Mouse (Mus musculus) heart, embryonic 12.5 days (tissue): ENCODE results near the gene Sgtb. TPM values are rescaled to one million over a fixed set of nuclear protein-coding genes. Genes with fewer than 3 reads are reported as not detected.
A peak's percentile ranks its signal among the peaks of the same experiment; 100 is the strongest.

Experiments
- ATAC-seq: fragments of 200-750 bp; cut with Nextera tagmentation; 2 replicates; pipeline ENCODE4 v1.8.0; 2017; ENCODE audit warnings: moderate TSS enrichment, moderate library complexity; ENCODE audit not compliant: insufficient number of reproducible peaks, low FRiP score
- H3K27ac ChIP-seq: fragments of 300-500 bp; sonication (generic); 2 replicates; pipeline ENCODE4 v1.5.1; 2016; ENCODE audit warnings: mild to moderate bottlenecking, moderate library complexity; ENCODE audit not compliant: poor library complexity, severe bottlenecking
- H3K27me3 ChIP-seq: fragments of 300-500 bp; sonication (generic); replicated peaks from 2 replicates; pipeline ENCODE4 v1.6.1; 2016; ENCODE audit warnings: mild to moderate bottlenecking, moderate library complexity
- H3K36me3 ChIP-seq: fragments of 300-500 bp; sonication (generic); 2 replicates; pipeline ENCODE4 v1.6.1; 2016; ENCODE audit warnings: mild to moderate bottlenecking, moderate library complexity
- H3K4me1 ChIP-seq: fragments of 300-500 bp; sonication (generic); replicated peaks from 2 replicates; pipeline ENCODE4 v1.6.1; 2016; ENCODE audit warnings: mild to moderate bottlenecking
- H3K4me2 ChIP-seq: fragments of 300-500 bp; sonication (generic); 2 replicates; pipeline ENCODE4 v1.6.1; 2016; ENCODE audit warnings: mild to moderate bottlenecking, moderate library complexity
- H3K4me3 ChIP-seq: fragments of 300-500 bp; sonication (generic); 2 replicates; pipeline ENCODE4 v1.5.1; 2016; ENCODE audit warnings: mild to moderate bottlenecking
- H3K9ac ChIP-seq: fragments of 300-500 bp; sonication (generic); 2 replicates; pipeline ENCODE4 v1.6.1; 2016; ENCODE audit warnings: mild to moderate bottlenecking, moderate library complexity
- H3K9me3 ChIP-seq: fragments of 300-500 bp; sonication (generic); replicated peaks from 2 replicates; pipeline ENCODE4 v1.6.1; 2016; ENCODE audit warnings: mild to moderate bottlenecking, moderate library complexity
- WGBS: fragments of 180-500 bp; shearing (Covaris S2); methylation state at CpG from one replicate; pipeline ENCODE4 v1.1.7; 2016; 5-methylcytosine and 5-hydroxymethylcytosine counted together
- polyA plus RNA-seq: library from polyadenylated mRNA; unstranded; fragments of >200 nt; fragmentation: Nextera tagmentation; extraction: Ambion mirVana; gene quantifications from 2 replicates; pipeline ENCODE4 v1.2.1, GENCODE M21; 2016

Sgtb gene
- polyA plus RNA-seq, 1 experiment from 2014 or later, result 2.5 TPM

DNA sequence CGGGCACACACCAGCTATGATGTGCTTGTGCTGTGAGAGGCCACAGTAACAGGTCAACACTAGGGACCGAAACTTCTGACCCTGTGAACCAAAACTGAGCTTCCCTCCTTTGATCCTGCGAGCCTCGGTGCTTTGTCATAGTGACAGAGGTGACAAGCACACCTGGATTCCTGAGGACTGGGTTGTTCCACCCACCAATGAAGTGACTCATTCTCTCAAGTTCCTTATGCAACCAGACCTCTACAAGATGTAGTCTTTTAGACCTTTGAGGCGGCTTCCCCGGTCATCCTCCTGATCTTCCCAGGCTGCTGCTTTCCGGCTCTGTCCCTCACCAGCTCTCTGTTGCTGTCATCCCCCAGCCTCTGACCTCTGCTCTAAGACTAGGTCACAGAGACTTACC lies 27.0 kb upstream of the Sgtb start:
- H3K36me3 ChIP-seq, result 0 out of 2 replicates have a peak, but pooled peaks cover 3% of the 10 kb centered on the region
- H3K9me3 ChIP-seq, result no peaks in the 10 kb centered on the region
- no peaks in the 10 kb centered on the region for H3K27me3 ChIP-seq
- H3K9ac ChIP-seq, result no peak overlapping the region
- no peak overlapping the region for H3K4me2 ChIP-seq
- no peak for ATAC-seq
- no peaks in the 10 kb centered on the region for H3K4me1 ChIP-seq
- no peak overlapping the region for H3K4me3 ChIP-seq
- WGBS, result 93% methylated on average over 7 of the region's 7 CpGs
- H3K27ac ChIP-seq, result no peak overlapping the region

DNA sequence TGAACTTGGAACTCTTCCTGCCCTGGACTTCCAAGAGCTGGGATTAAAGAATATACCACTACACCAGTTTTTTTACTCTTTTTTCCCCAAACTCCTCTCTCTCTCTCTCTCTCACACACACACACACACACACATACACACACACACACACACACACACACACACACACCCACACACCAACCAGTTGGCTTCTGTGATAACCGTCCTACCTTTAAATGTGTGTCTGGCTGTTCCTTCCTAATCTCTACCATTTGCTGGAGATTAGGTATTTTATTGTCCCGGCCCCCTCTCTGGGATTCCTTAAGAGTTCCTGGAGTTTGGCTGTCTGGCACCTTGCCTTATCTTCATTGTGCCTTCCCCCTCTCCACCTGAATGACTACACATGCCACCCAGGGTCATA lies 24.9 kb upstream of the Sgtb start:
- no peaks in the 10 kb centered on the region for H3K9me3 ChIP-seq
- H3K4me3 ChIP-seq, result no peak overlapping the region
- H3K36me3 ChIP-seq, result no peaks in the 10 kb centered on the region
- no peak overlapping the region for H3K9ac ChIP-seq
- ATAC-seq, result no peak
- H3K27me3 ChIP-seq, result no peaks in the 10 kb centered on the region
- WGBS, result 45% methylated on average over 2 of the region's 2 CpGs
- no peak overlapping the region for H3K4me2 ChIP-seq
- H3K4me1 ChIP-seq, result no peaks in the 10 kb centered on the region
- no peak overlapping the region for H3K27ac ChIP-seq

DNA sequence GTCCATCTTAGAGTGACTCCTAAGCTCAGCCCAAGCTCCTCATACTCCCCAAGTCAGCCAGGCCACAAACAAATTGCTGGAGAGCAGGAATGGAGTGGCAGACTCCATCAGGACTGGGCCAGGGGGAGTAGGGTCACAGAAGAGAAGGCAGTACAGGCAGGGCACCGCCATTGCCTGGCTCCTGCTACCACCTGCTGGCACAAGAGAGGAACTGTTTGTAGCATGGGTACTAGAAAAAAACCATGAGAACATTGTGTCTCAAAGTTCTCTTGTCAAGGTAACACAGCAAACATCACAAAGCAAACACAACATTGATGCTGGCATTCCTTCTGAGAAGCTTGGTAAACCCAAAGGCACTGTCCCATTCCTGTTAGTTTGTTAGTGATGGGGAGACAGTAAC lies 20.2 kb upstream of the Sgtb start:
- Histone ChIP-seq H3K9me3 (no peaks in the 10 kb centered on the region), H3K4me3 (no peak overlapping the region), H3K36me3 (no peaks in the 10 kb centered on the region), H3K4me1 (0 out of 2 replicates have a peak, but pooled peaks cover 2% of the 10 kb centered on the region), H3K4me2 (no peak overlapping the region), H3K27me3 (no peaks in the 10 kb centered on the region), H3K27ac (no peak overlapping the region), H3K9ac (no peak overlapping the region)
- 8% methylated on average over 1 of the region's 1 CpGs for WGBS
- no peak for ATAC-seq

DNA sequence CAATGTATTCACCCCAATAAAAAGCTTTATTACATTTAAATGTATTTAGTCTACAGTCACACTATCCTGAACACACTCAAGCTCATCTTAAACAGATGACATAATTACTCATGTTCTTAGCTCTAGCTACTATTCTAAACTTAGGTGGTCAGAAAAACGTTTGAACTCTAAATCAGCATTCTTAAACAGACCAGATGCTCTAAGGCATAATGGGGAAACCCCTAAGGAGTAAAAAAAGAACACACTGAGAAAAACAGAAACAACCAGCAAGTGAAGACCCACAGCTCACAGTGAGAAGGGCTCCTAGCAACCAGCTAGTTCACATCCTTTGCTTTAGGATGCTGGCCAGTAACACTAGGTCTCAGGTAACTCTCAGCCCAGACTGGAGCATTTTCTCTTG lies 17.8 kb upstream of the Sgtb start:
- Histone ChIP-seq H3K36me3 (no peaks in the 10 kb centered on the region), H3K9ac (no peak overlapping the region), H3K27me3 (no peaks in the 10 kb centered on the region), H3K9me3 (no peaks in the 10 kb centered on the region), H3K4me1 (peaks cover 24% of the 10 kb centered on the region), H3K4me3 (no peak overlapping the region), H3K27ac (no peak overlapping the region), H3K4me2 (no peak overlapping the region)
- ATAC-seq, result no peak
- WGBS, result 22% methylated on average over 1 of the region's 1 CpGs

DNA sequence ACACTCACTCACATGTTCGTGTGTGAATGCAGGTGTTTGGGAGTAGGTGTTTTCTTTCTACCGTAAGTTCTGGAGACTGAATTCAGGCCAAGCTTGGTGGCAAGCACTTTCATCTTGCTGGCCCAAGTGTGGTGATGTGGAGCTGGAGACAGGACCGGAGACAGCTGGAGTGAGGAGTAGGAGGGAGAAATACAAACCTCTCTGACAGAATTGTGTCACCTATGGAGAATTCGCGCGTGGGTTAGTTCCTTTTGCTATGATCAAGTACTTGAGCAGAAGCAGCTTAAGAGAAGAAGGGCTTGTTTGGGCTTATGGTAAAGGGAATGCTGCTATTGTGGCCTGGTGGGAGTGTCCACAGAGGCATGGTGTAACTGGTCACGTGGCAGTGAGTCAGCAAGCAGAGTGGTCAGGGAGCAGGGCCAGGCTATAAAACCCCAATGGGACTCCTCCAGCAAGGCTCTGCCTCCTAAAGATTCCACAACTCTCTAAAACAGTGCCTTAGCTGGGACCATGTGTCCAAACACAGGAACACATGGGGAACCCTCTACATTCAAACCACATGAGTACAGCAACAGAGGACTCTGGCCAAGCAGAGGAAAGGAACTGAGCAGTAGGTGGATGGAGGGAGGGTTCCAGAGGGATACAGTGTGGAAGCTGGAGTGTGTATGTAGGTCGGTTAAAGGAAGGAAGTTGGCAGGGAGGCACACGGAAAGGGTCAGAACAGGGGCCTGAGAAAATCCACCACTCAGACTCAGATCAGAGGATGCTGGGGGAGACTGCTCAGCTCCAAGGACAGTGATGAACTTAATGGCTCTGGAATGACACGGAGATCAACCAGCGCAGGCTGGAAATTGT lies 14.8 kb upstream of the Sgtb start:
- H3K27me3 ChIP-seq, result no peaks in the 10 kb centered on the region
- peak; percentile 90 for ATAC-seq
- no peak overlapping the region for H3K4me2 ChIP-seq
- peaks cover 35% of the 10 kb centered on the region for H3K4me1 ChIP-seq
- WGBS, result 74% methylated on average over 11 of the region's 11 CpGs
- H3K27ac ChIP-seq, result peak overlapping the region; percentile 8; the same call in 1 of the 2 replicates
- no peaks in the 10 kb centered on the region for H3K36me3 ChIP-seq
- no peak overlapping the region for H3K4me3 ChIP-seq
- H3K9me3 ChIP-seq, result no peaks in the 10 kb centered on the region
- no peak overlapping the region for H3K9ac ChIP-seq

DNA sequence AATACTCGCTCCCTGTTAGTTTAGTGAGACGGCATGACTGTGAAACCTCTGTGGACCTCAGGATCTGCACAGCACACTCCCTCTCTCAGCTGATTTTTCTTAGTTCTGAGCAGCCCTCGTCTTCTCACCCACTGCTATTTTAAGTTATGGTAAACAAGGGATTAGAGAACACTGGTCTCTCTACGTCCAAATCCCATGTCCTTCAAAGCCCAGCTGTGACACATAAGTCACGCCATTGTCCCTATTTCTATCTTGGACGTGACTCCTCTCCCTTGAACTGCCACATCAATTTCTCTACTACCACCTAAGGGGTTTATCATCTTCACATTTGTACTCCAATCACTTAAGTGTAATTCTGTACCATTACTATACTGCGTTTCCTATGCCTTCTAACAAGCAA lies 13.6 kb upstream of the Sgtb start:
- WGBS, result 56% methylated on average over 7 of the region's 7 CpGs
- Histone ChIP-seq H3K36me3 (no peaks in the 10 kb centered on the region), H3K27me3 (no peaks in the 10 kb centered on the region), H3K4me1 (peaks cover 35% of the 10 kb centered on the region), H3K27ac (no peak overlapping the region), H3K9me3 (no peaks in the 10 kb centered on the region), H3K9ac (no peak overlapping the region), H3K4me2 (no peak overlapping the region), H3K4me3 (no peak overlapping the region)
- no peak for ATAC-seq

DNA sequence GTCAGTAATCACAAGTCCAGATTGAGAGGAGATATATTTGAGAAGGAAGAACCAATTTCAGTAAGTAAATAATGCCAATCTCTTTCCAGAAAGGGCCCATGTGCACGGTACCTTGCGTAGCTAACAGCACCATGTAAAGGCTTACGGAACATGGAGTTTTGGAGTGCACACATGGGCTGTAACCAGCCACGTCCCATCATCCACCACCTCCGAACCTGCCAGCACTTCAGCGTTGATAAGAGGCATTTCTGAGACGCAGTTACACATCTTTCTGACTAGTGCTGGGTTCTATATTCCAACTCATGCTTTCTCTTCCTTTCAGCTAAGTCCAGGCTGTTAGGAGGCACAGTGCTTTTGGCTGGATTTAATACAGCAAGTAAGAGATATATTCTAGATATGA lies 12.4 kb upstream of the Sgtb start:
- Histone ChIP-seq H3K27me3 (no peaks in the 10 kb centered on the region), H3K27ac (no peak overlapping the region; the same call in 1 of the 2 replicates), H3K9ac (no peak overlapping the region), H3K9me3 (no peaks in the 10 kb centered on the region), H3K36me3 (no peaks in the 10 kb centered on the region), H3K4me3 (no peak overlapping the region), H3K4me1 (peaks cover 35% of the 10 kb centered on the region), H3K4me2 (peak overlapping the region; percentile 13; the same call in 1 of the 2 replicates)
- WGBS, result 53% methylated on average over 7 of the region's 7 CpGs
- no peak for ATAC-seq

DNA sequence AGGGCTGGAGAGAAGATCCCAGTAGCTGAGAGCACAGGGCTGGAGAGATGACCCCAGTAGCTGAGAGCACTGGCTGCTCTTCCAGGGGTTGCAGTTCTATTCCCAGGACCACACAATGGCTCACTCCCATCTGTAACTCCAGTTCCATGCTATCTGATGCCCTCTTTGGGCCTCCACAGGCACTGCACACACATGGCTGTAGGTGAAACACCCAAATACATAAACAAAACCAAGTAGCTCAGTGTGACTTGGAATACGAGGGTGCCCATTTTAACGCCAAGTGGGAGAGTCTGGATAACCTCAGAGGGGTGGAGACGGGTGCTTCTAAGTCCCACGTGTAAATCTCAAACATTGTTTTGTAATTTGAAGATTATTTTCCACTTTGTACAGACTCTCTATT lies 9.1 kb upstream of the Sgtb start:
- Histone ChIP-seq H3K9ac (no peak overlapping the region), H3K27ac (no peak overlapping the region), H3K36me3 (peaks cover 12% of the 10 kb centered on the region), H3K4me2 (no peak overlapping the region), H3K4me1 (peaks cover 24% of the 10 kb centered on the region), H3K9me3 (peaks cover 5% of the 10 kb centered on the region; the same call in 1 of the 2 replicates), H3K27me3 (no peaks in the 10 kb centered on the region), H3K4me3 (no peak overlapping the region)
- WGBS, result 83% methylated on average over 4 of the region's 4 CpGs
- ATAC-seq, result no peak

DNA sequence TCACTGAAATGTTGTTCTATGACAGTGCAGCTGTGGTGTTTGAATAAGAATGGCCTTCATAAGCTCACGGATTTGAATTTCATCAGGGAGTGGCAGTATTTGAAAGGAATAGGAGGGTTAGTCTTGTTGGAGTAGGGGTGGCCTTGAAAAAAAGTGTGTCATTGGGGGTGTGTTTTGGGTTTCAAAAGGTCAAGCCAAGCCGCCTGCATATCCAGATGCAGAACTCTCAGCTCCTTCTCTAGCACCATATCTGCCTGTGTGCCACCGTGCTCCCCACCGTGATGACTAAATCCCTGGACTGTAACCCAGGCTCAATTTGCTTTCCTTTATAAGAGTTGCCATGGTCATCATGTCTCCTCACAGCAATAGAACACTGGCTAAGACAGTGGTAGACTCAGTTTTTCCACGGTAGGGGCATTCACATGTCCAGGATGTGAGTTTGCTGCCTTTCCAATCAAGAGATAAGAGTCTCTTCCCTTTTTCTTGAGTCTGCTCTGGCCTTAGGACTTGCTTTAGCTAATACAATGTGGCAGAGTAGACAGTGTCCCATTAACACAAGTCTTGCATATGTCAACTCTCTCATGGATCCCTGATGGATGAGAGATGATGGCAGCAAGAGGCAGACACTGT lies 7.8 kb upstream of the Sgtb start:
- Histone ChIP-seq H3K27me3 (no peaks in the 10 kb centered on the region), H3K27ac (no peak overlapping the region), H3K36me3 (peaks cover 12% of the 10 kb centered on the region), H3K4me2 (no peak overlapping the region), H3K4me1 (peaks cover 11% of the 10 kb centered on the region), H3K4me3 (no peak overlapping the region), H3K9me3 (peaks cover 5% of the 10 kb centered on the region; the same call in 1 of the 2 replicates), H3K9ac (no peak overlapping the region)
- 0 out of 2 replicates have a peak, but pooled peaks have one; percentile 25 for ATAC-seq
- WGBS, result 79% methylated on average over 5 of the region's 5 CpGs

DNA sequence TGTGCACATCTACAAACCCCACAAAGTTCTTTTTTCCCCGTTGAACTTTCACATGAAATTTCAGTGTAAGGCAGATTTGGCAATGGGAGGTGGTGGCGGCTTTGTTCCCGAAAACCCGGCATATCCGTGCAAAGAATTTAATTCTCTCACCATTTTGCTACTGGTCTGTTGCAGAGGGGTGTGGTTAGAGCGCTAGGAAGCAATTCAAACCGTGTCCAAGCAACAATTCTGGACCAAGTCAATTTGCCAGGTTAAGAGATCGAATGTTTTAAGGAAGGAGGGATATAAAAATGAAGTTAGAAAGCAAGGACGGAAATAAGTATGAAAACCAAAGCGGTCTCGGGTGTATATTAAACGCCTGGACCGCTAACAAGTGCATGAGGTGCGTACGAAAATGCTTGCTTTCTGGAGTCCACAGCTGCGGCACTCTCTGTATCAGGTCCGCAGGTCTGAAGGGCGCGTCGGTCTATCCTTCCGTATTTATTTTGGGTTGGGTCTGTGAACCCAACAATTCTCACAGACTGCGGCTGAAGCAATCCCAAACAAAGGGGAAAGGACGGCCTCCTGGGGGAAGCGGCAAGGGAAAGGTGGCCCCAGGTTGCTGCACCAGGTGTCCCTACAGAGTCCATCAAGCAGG lies 772 bp upstream of the Sgtb start:
- 2% methylated on average over 24 of the region's 24 CpGs for WGBS
- peak; percentile 12 for ATAC-seq
- peak overlapping the region; percentile 50 for H3K27ac ChIP-seq

More for the DNA sequence above, 772 bp upstream of the Sgtb start:
- Histone ChIP-seq H3K9ac (peak overlapping the region; percentile 77), H3K4me3 (peak overlapping the region; percentile 93), H3K9me3 (peaks cover 6% of the 10 kb centered on the region; the same call in 1 of the 2 replicates), H3K36me3 (peaks cover 11% of the 10 kb centered on the region), H3K4me1 (peaks cover 9% of the 10 kb centered on the region), H3K27me3 (no peaks in the 10 kb centered on the region), H3K4me2 (peak overlapping the region; percentile 97)
